Mouse (Mus musculus) neural tube, embryonic 15.5 days (tissue): ENCODE data around the gene Nova2. TPM values are rescaled to one million over a fixed set of nuclear protein-coding genes. Genes with fewer than 3 reads are reported as not detected.

Source experiments
- ATAC-seq: fragments of 200-750 bp; cut with Nextera tagmentation; 2 replicates; pipeline ENCODE4 v1.8.0; 2017; ENCODE audit warnings: mild to moderate bottlenecking, moderate TSS enrichment, moderate library complexity; ENCODE audit not compliant: low FRiP score
- H3K27ac ChIP-seq: fragments of 300-500 bp; sonication (generic); replicated peaks from 2 replicates; pipeline ENCODE4 v1.5.1; 2015; ENCODE audit warnings: mild to moderate bottlenecking, inconsistent platforms
- H3K27me3 ChIP-seq: fragments of 300-500 bp; sonication (generic); replicated peaks from 2 replicates; pipeline ENCODE4 v1.6.1; 2015; ENCODE audit warnings: inconsistent platforms
- H3K36me3 ChIP-seq: fragments of 300-500 bp; sonication (generic); 2 replicates; pipeline ENCODE4 v1.6.1; 2015; ENCODE audit warnings: inconsistent platforms
- H3K4me1 ChIP-seq: fragments of 300-500 bp; sonication (generic); 2 replicates; pipeline ENCODE4 v1.6.1; 2015; ENCODE audit warnings: inconsistent platforms
- H3K4me2 ChIP-seq: fragments of 300-500 bp; sonication (generic); 2 replicates; pipeline ENCODE4 v1.6.1; 2015; ENCODE audit warnings: inconsistent platforms, mild to moderate bottlenecking, moderate library complexity
- H3K4me3 ChIP-seq: fragments of 300-500 bp; sonication (generic); replicated peaks from 2 replicates; pipeline ENCODE4 v1.5.1; 2015; ENCODE audit warnings: mild to moderate bottlenecking, inconsistent platforms
- H3K9ac ChIP-seq: fragments of 300-500 bp; sonication (generic); replicated peaks from 2 replicates; pipeline ENCODE4 v1.6.1; 2015; ENCODE audit warnings: mild to moderate bottlenecking, inconsistent platforms
- H3K9me3 ChIP-seq: fragments of 300-500 bp; sonication (generic); replicated peaks from 2 replicates; pipeline ENCODE4 v1.6.1; 2016; ENCODE audit warnings: inconsistent platforms
- WGBS: fragments of 180-500 bp; shearing (Covaris S2); methylation state at CpG from one replicate; pipeline ENCODE4 v1.1.7; 2015; ENCODE audit warnings: mixed read lengths; 5-methylcytosine and 5-hydroxymethylcytosine counted together
- polyA plus RNA-seq: library from polyadenylated mRNA; unstranded; fragments of >200 nt; fragmentation: Nextera tagmentation; extraction: Ambion mirVana; gene quantifications from 2 replicates; pipeline ENCODE4 v1.2.1, GENCODE M21; 2015

Nova2 gene
- polyA plus RNA-seq, 1 experiment from 2014 or later = 10.6 TPM

DNA sequence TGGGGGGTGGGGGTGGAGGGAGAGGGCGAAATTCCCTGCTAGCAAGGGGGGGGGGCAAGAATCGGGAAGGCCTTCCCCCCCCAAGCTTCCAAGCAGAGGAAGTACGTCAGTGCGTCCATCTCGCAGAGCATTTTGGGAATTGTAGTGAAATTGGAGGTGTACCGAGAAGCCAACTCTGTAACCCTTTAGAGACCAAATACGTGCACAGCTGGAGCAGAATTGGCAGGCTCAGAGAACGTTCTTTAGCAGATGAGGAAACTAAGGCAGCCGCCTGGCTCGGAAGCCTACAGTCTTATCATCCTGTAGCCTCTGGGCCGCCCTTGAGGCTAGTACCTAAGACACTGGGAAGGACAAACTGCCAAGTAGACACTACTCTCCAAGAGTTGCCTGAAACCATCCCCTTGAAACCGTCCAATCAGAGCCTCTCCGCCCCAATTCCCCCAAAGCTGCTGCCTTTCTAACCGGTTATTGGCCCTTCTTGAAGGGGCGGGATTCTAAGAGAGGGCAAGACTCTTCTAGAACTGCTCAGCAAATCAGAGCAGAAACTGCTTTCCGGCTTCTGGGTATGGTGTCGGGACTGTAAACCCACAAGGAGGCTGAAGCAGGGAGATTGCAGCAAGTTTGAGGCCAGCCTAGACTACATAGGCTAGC, 77.3 kb downstream of the Nova2 start:
- Histone ChIP-seq H3K27me3 (no peaks in the 10 kb centered on the region), H3K36me3 (peaks cover 20% of the 10 kb centered on the region), H3K4me1 (peaks cover 78% of the 10 kb centered on the region), H3K27ac (peak overlapping the region; percentile 79), H3K9ac (peak overlapping the region; percentile 60), H3K4me3 (peak overlapping the region; percentile 43), H3K9me3 (no peaks in the 10 kb centered on the region), H3K4me2 (peak overlapping the region; percentile 75)
- WGBS = 1% methylated on average over 17 of the region's 17 CpGs
- ATAC-seq = peak; percentile 61

GRCm38 (mm10) chr7:19003902-19004630, 78.4 kb downstream of the Nova2 start, which contains the start of gene Irf2bp1:
Gene Irf2bp1, plus strand, starts transcription at chr7:19004044.
- Histone ChIP-seq H3K4me1 (peaks cover 71% of the 10 kb centered on the region), H3K36me3 (peaks cover 20% of the 10 kb centered on the region)
- WGBS = under 1% methylated on average over 86 of the region's 90 CpGs

GRCm38 (mm10) chr7:19004631-19005079, 79.0 kb downstream of the Nova2 start:
- Histone ChIP-seq H3K4me1 (peaks cover 66% of the 10 kb centered on the region), H3K27me3 (no peaks in the 10 kb centered on the region)
- 5% methylated on average over 34 of the region's 34 CpGs for WGBS

More at GRCm38 (mm10) chr7:19003902-19004630, 78.4 kb downstream of the Nova2 start, which contains the start of gene Irf2bp1:
- Histone ChIP-seq H3K4me2 (peak within 1 kb of the TSS; percentile 98), H3K9me3 (no peaks in the 10 kb centered on the region), H3K9ac (peak within 1 kb of the TSS; percentile 87), H3K4me3 (peak within 1 kb of the TSS; percentile 84), H3K27ac (peak within 1 kb of the TSS; percentile 94), H3K27me3 (no peaks in the 10 kb centered on the region)
- peak; percentile 61 for ATAC-seq

GRCm38 (mm10) chr7:19005417-19006121, 79.9 kb downstream of the Nova2 start:
- H3K27me3 ChIP-seq = no peaks in the 10 kb centered on the region
- 81% methylated on average over 34 of the region's 34 CpGs for WGBS
- H3K4me3 ChIP-seq = peak overlapping the region; percentile 84
- H3K27ac ChIP-seq = no peak overlapping the region
- H3K9ac ChIP-seq = peak overlapping the region; percentile 87
- ATAC-seq = no peak
- peak overlapping the region; percentile 98 for H3K4me2 ChIP-seq
- peaks cover 17% of the 10 kb centered on the region for H3K36me3 ChIP-seq
- no peaks in the 10 kb centered on the region for H3K9me3 ChIP-seq
- peaks cover 58% of the 10 kb centered on the region for H3K4me1 ChIP-seq

More at GRCm38 (mm10) chr7:19004631-19005079, 79.0 kb downstream of the Nova2 start:
- peak overlapping the region; percentile 84 for H3K4me3 ChIP-seq
- no peaks in the 10 kb centered on the region for H3K9me3 ChIP-seq
- peak overlapping the region; percentile 98 for H3K4me2 ChIP-seq
- peak overlapping the region; percentile 87 for H3K9ac ChIP-seq
- H3K27ac ChIP-seq = peak overlapping the region; percentile 94
- H3K36me3 ChIP-seq = peaks cover 17% of the 10 kb centered on the region
- ATAC-seq = 0 out of 2 replicates have a peak, but pooled peaks have one; percentile 2

GRCm38 (mm10) chr7:19006476-19006875, 80.8 kb downstream of the Nova2 start:
- Histone ChIP-seq H3K4me2 (peak overlapping the region; percentile 98), H3K9ac (no peak overlapping the region)

DNA sequence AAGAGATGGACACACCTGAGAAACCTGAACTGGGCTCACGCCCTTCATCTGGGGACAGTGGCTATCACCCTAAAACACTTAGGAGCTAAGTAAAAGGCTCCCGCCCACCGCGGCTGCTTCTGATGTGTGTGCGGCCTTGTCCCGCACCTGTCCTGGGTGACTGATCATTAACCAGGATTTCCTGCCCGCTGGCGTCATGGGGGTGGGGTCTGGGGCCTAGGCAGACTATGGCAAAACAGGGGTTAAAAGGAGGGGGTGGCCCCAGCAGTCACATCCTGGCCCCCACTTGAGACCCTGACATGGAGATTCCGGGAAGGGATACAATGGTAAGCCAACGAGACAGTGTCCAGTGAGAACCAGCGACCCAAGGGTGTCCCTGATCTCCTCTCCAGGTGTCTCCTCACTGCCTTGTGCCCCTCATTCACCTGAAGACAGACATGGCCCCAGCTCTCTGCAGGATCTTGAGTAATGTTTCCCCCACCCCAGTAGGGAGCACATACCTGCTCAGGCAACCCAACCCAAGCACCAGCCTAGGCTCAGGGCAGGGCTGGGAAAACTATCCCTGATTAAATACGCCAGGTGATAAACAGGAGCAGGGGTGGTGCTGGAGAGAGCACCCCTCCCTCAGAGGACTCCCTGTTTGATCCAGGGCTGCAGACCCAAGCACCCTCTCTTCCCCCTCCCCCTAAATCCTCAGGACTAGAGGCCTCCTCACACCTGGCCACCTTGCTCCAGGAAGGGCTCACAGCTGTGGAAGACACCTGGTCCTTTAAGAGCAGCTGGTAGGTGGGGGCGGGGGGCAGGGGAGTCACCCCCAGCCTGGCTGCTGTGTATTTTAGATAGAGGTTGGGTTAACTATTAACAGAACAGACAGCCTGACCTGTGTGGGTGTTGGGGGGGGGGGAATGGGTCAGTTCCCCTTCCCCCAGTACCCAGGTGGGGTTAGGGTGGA, 81.6 kb downstream of the Nova2 start:
- H3K4me3 ChIP-seq = 0 out of 2 replicates have a peak overlapping the region, but pooled peaks have one; percentile 7
- H3K27me3 ChIP-seq = no peaks in the 10 kb centered on the region
- H3K9ac ChIP-seq = no peak overlapping the region
- peaks cover 46% of the 10 kb centered on the region for H3K4me1 ChIP-seq
- peaks cover 17% of the 10 kb centered on the region for H3K36me3 ChIP-seq
- 80% methylated on average over 13 of the region's 13 CpGs for WGBS
- peak overlapping the region; percentile 98 for H3K4me2 ChIP-seq
- H3K9me3 ChIP-seq = no peaks in the 10 kb centered on the region
- ATAC-seq = no peak
- no peak overlapping the region for H3K27ac ChIP-seq

More at GRCm38 (mm10) chr7:19006476-19006875, 80.8 kb downstream of the Nova2 start:
- Histone ChIP-seq H3K9me3 (no peaks in the 10 kb centered on the region), H3K4me1 (peaks cover 49% of the 10 kb centered on the region), H3K27me3 (no peaks in the 10 kb centered on the region), H3K4me3 (0 out of 2 replicates have a peak overlapping the region, but pooled peaks have one; percentile 7), H3K36me3 (peaks cover 17% of the 10 kb centered on the region), H3K27ac (no peak overlapping the region)
- 6% methylated on average over 12 of the region's 12 CpGs for WGBS
- no peak for ATAC-seq

DNA sequence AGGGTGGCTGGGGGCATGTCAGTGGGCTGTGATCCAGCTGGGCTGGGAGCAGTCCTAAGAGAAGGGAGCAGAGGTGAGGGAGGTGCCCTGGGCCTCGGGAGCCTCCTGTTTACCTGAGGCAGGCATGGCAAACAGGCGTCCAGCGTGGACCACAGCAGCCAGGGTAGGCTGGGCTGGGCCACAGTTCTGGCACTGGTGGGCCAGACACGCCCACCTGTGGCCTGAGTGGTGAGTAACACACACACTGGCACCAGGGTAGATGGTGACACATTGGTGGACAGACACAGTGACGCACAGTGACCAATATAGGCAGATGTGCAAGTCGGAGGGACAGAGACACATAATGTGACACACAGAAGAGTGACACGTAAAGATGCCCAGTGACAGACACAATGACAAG, 84.9 kb downstream of the Nova2 start:
- ATAC-seq = no peak
- Histone ChIP-seq H3K27ac (no peak overlapping the region), H3K36me3 (peaks cover 15% of the 10 kb centered on the region), H3K4me1 (peaks cover 30% of the 10 kb centered on the region), H3K9me3 (no peaks in the 10 kb centered on the region), H3K9ac (no peak overlapping the region), H3K4me3 (no peak overlapping the region), H3K27me3 (no peaks in the 10 kb centered on the region), H3K4me2 (no peak overlapping the region)
- WGBS = 86% methylated on average over 7 of the region's 7 CpGs

DNA sequence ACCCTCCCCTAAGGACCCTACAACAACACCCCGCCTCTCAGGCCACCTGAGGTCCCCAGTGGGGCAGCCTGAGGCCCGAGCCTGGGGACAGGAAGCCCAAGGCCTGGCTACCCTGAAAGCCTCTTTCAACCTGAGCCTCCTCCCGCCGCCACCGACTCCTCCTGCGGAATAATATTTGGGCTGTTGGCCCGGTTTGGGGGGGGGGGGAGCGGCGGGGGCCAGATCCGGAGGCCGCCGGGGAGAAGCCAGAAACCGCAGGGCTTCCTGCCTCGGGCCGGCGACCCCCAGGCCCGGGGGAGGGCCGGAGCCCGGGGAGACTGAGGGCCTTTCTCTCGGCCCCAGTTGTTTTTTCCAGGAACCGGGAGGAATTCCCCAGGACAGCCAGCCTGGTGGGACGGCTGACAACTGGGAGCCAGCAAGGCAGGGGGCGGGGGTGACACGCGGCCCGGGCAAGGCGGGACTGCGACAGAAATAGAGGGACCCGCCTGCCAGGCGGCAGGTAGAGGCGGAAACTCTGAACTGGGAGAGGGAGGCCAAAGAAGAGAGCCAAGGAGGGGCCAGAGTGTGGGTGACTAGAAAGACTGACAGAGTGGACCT, 86.4 kb downstream of the Nova2 start:
- peak overlapping the region; percentile 52 for H3K4me2 ChIP-seq
- H3K4me1 ChIP-seq = peaks cover 15% of the 10 kb centered on the region
- peak overlapping the region; percentile 25 for H3K4me3 ChIP-seq
- 5% methylated on average over 28 of the region's 31 CpGs for WGBS
- H3K9ac ChIP-seq = peak overlapping the region; percentile 29
- H3K27me3 ChIP-seq = no peaks in the 10 kb centered on the region
- 0 out of 2 replicates have a peak overlapping the region, but pooled peaks have one; percentile 37 for H3K27ac ChIP-seq
- no peak for ATAC-seq
- H3K36me3 ChIP-seq = peaks cover 2% of the 10 kb centered on the region; the same call in 1 of the 2 replicates
- H3K9me3 ChIP-seq = no peaks in the 10 kb centered on the region

DNA sequence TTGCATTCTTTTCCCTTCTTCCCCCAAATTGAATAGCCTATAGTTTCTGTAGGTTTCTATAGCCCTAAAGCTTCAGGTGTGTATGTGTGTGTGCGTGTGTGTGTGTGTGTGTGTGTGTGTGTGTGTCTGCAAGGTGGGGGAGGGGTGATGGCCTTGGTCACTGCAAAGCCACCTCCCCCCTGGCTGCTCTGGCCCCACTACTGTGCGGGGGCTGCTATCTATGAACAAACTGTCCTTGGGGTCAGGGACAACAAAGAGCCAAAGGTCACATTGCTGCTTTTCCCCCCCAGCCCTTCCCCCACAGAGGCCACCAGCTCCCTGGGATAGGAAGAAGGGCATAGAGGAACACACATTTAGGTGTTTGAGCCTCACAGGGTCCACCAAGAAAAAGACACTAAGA, 87.2 kb downstream of the Nova2 start:
- 70% methylated on average over 2 of the region's 2 CpGs for WGBS
- no peaks in the 10 kb centered on the region for H3K36me3 ChIP-seq

GRCm38 (mm10) chr7:19014452-19014851, 88.8 kb downstream of the Nova2 start:
- no peaks in the 10 kb centered on the region for H3K36me3 ChIP-seq
- no peak overlapping the region for H3K4me3 ChIP-seq
- no peaks in the 10 kb centered on the region for H3K27me3 ChIP-seq
- H3K4me1 ChIP-seq = peaks cover 10% of the 10 kb centered on the region
- H3K27ac ChIP-seq = no peak overlapping the region
- 69% methylated on average over 15 of the region's 15 CpGs for WGBS
- no peak overlapping the region for H3K4me2 ChIP-seq
- no peak overlapping the region for H3K9ac ChIP-seq
- no peak for ATAC-seq
- no peaks in the 10 kb centered on the region for H3K9me3 ChIP-seq

More for the DNA sequence above, 87.2 kb downstream of the Nova2 start:
- no peak for ATAC-seq
- Histone ChIP-seq H3K9ac (no peak overlapping the region), H3K27me3 (no peaks in the 10 kb centered on the region), H3K9me3 (no peaks in the 10 kb centered on the region), H3K4me1 (peaks cover 10% of the 10 kb centered on the region), H3K4me3 (no peak overlapping the region), H3K27ac (no peak overlapping the region), H3K4me2 (no peak overlapping the region)
